Mouse (Mus musculus): Measurements from ENCODE around the gene Ulk4.

The Ulk4 gene

GRCm38 (mm10) chr9:121018524-121019315 is 258.3 kb downstream of the Ulk4 start:
- DNase-seq (ENCODE audit: low spot score in 2 of 2): no peak

GRCm38 (mm10) chr9:121015810-121016502 is 261.0 kb downstream of the Ulk4 start:
- no peak for DNase-seq (ENCODE audit: low spot score in 2 of 2)

GRCm38 (mm10) chr9:121011540-121011939 is 265.5 kb downstream of the Ulk4 start:
- no peak for DNase-seq (ENCODE audit: low spot score in 2 of 2)

DNA sequence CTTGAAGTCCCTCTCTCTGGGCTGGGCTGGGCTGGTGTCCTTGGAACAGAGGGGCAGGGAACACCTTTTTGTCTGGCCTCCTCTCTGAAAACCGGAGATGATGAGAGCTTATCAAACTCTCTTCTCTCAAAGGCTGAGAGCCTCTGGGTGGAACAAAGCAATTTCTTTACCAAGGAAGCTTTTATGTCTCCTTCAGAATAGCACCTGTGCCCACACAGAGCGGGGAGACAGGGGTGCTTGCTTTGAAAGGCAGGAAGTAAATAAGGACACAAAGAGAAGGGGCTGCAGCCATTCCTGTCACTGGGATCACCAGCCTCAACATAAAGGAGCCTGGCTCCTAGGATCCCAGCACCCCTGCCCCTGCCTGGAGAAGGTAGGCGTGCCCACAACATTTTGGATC is 266.5 kb downstream of the Ulk4 start:
- DNase-seq (ENCODE audit: low spot score in 2 of 2): no peak

GRCm38 (mm10) chr9:121005961-121006360 is 271.0 kb downstream of the Ulk4 start:
- no peak for DNase-seq (ENCODE audit: low spot score in 2 of 2)

DNA sequence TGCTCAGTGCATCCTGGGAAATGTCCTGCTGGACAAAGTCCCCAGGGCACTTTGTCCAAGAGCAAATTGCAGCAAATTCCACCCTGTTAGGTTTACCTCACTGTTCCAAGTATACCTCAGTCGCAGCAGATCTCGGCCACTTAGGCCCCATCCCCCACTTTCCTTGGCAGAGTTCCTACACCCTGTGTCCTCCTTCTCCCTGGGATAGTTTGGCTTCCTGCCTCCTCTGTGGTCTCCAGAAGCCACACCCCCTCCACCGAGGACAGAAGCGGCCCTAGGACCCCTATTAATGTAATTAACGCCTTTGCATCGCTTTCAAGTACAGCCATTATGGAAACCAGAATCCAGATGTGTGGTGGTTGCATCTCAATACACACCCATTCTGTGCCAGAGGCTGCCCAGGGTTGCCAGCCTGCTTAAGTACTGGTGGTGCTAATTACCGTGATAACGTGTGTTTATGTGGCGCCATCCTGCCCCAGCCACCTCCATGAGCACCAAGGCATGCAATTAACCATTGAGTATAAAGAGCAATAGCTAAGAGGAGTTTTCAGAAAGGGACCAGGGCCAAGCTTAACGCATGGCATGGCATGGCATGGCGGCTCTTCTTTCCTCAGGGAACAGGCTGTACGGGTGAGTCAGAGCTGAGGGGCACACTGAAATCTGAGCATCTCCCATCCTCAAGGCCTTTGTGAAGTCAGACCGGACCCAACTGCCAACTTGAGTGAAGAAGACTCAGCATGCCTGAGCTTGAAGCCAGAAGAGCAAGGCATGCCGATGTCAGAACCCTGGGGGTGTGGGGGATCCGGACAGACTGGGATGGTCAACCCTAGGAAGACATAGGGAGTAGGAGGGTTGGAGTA is 275.1 kb downstream of the Ulk4 start:
- no peak for DNase-seq (ENCODE audit: low spot score in 2 of 2)

DNA sequence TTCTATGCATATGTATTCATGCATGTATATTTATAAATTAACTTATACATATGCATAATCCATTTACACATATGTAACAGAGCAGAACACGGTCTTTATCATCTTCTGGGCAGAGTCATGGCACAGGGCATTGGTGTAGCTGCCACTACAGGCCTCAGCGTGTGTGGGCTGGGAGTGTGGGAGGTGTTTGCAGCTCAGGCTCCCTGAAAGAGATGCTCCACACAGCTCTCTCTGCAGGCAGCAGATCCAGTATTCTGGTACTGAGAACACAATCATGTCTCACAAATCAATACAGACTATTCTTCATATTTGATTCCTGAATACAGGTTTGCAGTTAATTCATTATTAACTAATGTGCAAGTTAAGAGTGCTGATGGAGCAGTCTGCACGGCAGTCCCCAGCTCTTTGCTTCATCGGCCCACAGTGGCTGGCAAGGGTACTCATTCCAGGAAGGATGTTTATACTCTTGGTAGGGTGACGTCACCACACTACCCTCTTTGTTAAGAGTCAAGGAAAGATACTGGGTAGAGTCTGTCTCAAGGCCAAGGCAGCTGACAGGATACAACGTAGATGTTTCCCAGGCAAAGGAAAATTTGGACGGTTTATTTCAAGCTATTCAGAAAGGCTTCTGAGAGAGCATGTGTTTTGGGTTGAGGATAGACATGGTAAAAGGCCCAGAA is 276.2 kb downstream of the Ulk4 start:
- DNase-seq (ENCODE audit: low spot score in 2 of 2): no peak

GRCm38 (mm10) chr9:120998696-120999095 is 278.3 kb downstream of the Ulk4 start:
- no peak for DNase-seq (ENCODE audit: low spot score in 2 of 2)

DNA sequence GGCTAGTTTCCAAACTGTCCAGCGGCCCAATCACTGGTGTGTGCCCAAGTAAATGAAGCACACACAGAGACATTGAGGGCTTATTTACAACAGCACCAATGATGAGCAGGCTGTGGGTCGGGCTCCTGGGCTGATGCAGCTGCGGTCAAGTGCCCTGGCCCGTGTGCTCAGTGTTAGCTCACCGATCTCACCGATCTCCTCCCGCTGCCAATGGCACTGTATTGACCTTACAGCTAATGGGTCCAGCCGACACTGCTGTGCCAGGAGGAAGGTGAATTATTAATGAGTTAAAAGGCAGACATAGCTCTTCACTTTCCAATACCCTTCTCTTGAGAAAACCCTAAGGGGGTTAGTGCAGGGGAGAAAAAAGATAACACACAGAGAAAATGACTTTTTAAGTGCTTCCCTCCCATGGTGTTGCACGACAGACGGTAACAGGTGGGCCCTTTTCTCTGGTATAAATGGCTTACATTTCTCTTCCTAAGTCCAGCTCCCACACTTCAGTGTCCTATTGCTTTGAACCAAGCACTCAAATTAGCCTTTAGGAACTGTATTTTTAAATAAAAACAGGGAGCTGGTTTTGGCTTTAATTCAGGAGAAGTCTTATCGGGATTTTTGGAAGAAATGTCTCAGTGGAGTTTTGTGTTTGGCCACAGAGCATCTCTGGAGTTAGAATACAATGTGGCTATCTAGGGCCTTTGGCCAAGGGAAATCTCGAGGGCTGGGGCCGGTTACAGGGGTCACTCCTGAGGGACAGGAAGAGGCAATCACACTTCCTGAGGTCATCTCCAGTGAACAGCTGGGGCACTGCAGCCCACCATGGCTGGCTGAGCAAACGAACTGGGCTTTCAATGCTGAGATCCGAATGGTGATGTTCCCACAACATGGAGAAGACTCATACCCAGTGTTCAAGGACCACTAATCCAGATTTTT is 282.5 kb downstream of the Ulk4 start:
- DNase-seq (ENCODE audit: low spot score in 2 of 2): no peak

- no peak for DNase-seq (ENCODE audit: low spot score in 2 of 2)
These were observed 284.0 kb downstream of the Ulk4 start for GRCm38 (mm10) chr9:120993004-120993403.

GRCm38 (mm10) chr9:120991801-120992200 is 285.2 kb downstream of the Ulk4 start:
- DNase-seq (ENCODE audit: low spot score in 2 of 2): no peak

GRCm38 (mm10) chr9:120989806-120990700 is 286.9 kb downstream of the Ulk4 start:
- no peak for DNase-seq (ENCODE audit: low spot score in 2 of 2)

DNA sequence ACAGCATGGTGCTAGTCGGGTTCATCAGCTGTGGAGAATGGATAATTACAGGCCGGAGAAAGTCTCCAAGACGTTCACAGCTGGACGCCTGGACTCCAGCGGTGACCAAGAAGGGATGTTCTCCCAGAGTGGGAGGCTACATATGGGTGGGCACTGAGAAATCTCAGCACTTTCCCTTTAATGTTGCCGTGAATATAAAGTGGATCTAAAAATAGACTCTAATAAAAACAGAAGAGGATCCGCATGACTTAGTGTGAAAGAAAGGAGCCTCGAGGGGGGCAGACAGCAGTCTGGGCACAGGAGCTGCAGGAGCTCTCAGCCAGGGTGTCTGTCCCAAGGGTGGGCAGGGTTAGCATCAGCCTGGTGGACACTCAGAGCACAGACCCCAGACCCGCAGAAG is 288.9 kb downstream of the Ulk4 start:
- no peak for DNase-seq (ENCODE audit: low spot score in 2 of 2)

DNA sequence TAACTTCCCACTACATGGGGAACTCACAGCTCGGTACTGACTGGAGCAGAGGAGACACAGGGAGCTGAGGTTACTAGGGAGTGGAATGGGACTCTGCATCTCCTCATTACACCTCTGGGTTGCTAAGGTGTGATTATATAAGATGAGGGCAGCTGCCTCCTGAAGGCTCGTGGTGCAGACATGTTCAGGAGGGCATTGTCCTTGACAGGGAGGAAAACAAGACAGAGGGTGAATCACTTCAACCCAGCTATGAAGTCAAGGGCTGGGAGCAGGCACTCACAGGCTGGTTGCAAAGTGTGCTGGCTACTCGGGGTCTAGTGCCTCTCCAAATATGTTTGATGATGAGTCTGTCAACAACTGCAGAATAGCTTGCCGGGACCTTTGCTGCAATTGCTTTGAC is 290.0 kb downstream of the Ulk4 start:
- no peak for DNase-seq (ENCODE audit: low spot score in 2 of 2)

- DNase-seq (ENCODE audit: low spot score in 2 of 2): no peak
These were observed 290.7 kb downstream of the Ulk4 start for GRCm38 (mm10) chr9:120986255-120986654.

GRCm38 (mm10) chr9:120985524-120985923 is 291.5 kb downstream of the Ulk4 start:
- no peak for DNase-seq (ENCODE audit: low spot score in 2 of 2)

- no peak for DNase-seq (ENCODE audit: low spot score in 2 of 2)
These were observed 292.0 kb downstream of the Ulk4 start for GRCm38 (mm10) chr9:120985009-120985408.

DNA sequence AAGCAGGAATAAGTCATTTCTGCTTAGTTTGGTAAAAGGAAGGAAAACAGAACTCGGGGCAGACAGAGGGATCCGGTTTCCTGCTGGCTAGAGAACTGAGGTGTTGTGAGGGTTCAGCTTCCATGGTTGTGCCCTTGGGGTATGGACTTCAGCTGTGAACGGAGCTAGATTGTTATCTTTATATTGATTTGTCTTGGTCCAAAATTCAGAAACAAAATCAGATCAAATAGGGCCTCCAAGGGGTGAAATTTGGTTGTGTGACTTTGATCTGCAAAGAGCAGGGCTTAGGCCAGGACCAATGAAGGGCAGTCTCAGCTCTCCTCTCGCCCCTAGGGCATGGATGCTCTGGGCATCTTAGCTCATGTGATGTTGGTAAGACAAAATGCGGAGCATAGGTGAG is 292.5 kb downstream of the Ulk4 start:
- DNase-seq (ENCODE audit: low spot score in 2 of 2): no peak

- DNase-seq (ENCODE audit: low spot score in 2 of 2): no peak
These were observed 293.1 kb downstream of the Ulk4 start for GRCm38 (mm10) chr9:120983849-120984248.

DNA sequence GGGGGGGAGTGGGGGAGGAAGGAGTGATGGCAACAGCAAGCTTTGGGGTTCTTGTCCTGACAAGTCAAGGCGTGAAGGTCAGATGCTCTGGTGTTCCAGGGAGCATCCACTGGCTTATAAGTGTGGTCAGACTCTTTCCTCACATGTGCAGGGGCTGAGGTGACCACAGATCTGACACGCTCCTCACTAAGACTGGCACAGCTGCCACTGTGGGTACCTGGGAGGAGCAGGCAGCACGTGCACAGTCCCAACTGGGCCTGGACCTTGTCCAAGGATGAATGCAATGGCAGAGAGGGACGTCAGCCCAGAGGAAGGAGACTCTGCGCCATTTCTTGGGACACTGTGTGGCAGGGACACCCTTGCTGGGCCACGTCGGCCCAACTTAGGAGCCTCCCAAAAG is 295.2 kb downstream of the Ulk4 start:
- DNase-seq (ENCODE audit: low spot score in 2 of 2): no peak

Measured in natural killer cell, adult 2 months (primary cell).